Mouse (Mus musculus) megakaryocyte-erythroid progenitor cell, adult 5-6 weeks (primary cell): Measurements from ENCODE around the gene Gm27029. TPM values are rescaled to one million over a fixed set of nuclear protein-coding genes. Genes with fewer than 3 reads are reported as not detected.
"Not testable (repeated sequence)": the region's sequence is repeated elsewhere in the genome, so short reads cannot be mapped to it uniquely, and the experiment has no call there.

Source experiments
- ATAC-seq: replicated peaks from 2 replicates; pipeline ENCODE4 v1.8.0; 2016; ENCODE audit warnings: mild to moderate bottlenecking, inconsistent platforms; ENCODE audit not compliant: severe bottlenecking, poor library complexity, low FRiP score, low TSS enrichment
- total RNA-seq, 2 experiments: library from RNA; stranded (forward) in 1 of 2; stranded (reverse) in 1 of 2; fragments of 200-1000, 215-1000 nt in 1 of 2; fragments of >200 nt in 1 of 2; fragmentation: Nextera tagmentation in 1 of 2; gene quantifications; 2 replicates each; pipeline ENCODE4 v1.2.3; 2014 to 2017

Gm27029 gene
- total RNA-seq (2014; fragmentation: Nextera tagmentation) (4.9 and 7.1 TPM in 2 replicates), total RNA-seq (2017) (0.61 TPM in 1 of 2 replicates, not detected in the other)

DNA sequence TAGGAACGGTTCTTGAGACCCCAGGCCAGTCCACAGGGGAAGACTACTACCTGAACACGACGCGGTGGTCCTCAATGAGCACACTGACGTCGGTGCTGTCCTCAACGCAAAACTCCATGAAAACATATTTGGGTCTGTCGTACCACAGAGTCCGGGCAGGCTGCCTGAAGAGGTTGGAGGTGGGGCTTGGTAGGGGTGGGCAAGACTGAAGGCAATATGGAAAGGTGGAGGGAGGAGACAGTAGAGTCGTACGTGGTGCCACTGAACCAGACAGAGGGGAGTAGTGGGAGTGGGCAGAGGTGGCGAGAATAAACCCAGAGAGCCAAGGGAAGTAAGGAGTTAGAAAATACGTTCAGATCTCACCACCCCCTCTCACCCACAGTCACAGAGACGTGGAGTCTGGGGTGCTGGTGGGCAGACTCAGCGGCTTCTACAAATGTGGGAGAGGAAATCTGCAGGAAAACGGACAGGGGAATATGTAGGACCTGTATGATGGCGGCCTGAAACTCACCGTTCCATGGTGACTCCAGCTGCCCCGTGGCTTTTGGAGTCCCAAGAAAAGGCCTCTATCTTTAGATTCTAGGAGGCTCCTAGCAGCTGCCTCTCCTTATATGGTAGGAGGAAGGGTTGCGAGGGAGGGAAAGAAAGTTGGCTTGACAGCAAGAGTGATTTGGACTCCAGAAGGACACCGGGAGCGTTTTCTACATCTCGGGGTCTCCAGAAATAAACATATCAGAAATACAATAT is at the start of gene Gm27029:
TSS of gene Gm27029 (minus strand) at position 692 of the 747 bp plus-strand sequence.
- 0 out of 2 replicates have a peak, but pooled peaks have one; percentile 24 for ATAC-seq

GRCm38 (mm10) chr11:101474298-101474697 is 49.7 kb upstream of the Gm27029 start:
- ATAC-seq: no peak

- not testable (repeated sequence) for ATAC-seq
Measured at GRCm38 (mm10) chr11:101473686-101474085, 49.1 kb upstream of the Gm27029 start.

GRCm38 (mm10) chr11:101472336-101472735 is 47.7 kb upstream of the Gm27029 start:
- no peak for ATAC-seq

DNA sequence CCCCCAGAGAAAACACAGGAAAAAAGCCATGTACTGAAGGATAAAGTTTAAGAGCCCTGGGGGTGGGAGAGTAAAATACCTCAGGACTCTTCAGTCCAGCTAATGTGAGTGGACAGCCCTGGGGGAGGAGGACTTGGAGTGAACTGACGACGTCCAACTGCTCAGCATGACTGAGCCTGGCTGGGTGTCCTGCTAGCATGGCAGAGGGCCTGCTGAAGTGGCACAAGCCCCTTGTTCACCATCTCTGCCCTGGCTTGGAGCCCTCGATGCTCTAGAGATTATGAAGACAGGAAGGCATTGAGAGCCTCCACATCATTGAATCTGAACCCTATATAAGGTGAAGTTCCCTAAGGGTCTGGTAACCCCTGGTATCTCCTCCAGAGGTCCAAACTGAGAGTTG is 47.3 kb upstream of the Gm27029 start:
- ATAC-seq: no peak

- ATAC-seq: no peak
Measured at GRCm38 (mm10) chr11:101470206-101470605, 45.6 kb upstream of the Gm27029 start.

GRCm38 (mm10) chr11:101469155-101469554 is 44.6 kb upstream of the Gm27029 start:
- ATAC-seq: no peak

- no peak for ATAC-seq
Measured at GRCm38 (mm10) chr11:101468731-101469130, 44.1 kb upstream of the Gm27029 start.

GRCm38 (mm10) chr11:101468263-101468688 is 43.7 kb upstream of the Gm27029 start:
- no peak for ATAC-seq

DNA sequence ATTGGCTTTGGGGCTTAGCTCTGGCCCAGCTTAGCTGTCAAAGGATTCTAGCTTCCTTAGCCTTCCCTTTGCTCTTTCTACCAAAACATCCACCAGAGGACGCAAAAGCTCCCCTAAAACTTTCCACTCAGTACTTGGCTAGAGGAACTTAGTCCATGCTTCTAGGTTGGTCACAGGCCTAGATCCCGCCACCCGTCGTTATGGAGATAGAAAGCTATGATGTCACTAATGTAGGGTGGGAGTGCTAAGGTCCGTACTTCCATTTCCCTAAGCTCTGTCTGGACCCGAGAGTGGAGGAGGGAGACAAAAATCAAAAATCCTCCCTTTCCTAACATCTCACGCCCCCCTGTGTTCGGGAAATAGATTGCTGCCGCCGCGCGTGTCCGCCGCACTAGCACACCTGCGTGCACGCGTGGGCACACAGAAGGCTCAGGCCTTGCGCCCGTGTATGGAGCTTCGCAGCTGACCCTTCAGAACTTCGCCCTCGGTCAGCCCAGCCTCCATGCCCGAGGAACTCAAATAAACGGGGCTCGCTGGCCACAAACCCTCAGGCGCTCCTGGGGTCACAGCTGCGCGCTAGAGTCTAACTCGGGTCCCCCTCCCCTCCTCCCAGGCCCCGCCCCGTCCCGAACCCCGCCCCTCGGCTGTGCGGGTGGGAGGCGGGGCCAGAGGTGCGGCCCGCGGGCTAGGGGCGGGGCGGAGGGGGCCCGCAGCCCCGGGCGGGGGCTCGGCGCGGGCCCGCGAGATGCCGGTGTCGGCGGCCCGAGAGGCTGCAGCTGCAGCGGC is 43.1 kb upstream of the Gm27029 start:
- ATAC-seq: peak; percentile 34

- ATAC-seq: not testable (repeated sequence)
Measured at GRCm38 (mm10) chr11:101466552-101466950, 42.0 kb upstream of the Gm27029 start.

DNA sequence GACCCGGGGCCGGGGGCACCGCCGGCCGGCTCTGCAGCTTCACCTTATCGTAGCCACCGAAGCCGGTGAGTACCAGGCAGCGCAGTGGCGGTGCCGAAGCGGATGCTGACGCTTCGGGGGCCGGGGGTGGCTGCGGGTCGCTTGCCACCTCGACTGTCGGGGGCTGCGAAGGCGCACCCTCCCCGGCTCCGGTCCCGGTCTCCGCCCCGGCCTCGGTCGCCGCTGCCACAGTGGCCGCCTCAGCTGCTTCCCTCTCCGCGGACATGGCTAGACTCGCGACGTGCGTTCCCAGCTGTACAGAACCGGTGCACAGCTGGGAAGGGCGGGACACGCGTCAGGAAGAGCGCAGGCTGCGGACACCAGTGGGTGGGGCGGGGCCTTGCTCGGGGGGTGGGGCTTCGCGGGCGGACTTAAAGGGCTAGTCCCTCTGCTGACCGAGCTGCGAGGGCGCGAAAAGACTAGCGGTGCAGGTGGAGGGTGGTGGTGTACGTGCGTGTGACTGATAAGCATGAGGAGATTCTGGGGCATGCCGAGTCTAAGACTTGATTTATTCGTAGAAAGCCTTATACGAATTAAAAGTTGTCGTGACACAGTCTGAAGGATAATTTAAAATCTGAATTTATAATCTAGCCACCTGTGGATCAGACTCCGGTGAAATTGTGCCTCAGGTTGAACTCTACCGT is 41.4 kb upstream of the Gm27029 start, which contains the start of gene Vat1:
TSS of gene Vat1 (minus strand) at position 362 of the 683 bp plus-strand sequence.
- 0 out of 2 replicates have a peak, but pooled peaks have one; percentile 23 for ATAC-seq

- peak; percentile 15; the same call in 1 of the 2 replicates for ATAC-seq
Measured at GRCm38 (mm10) chr11:101465101-101465868, 40.7 kb upstream of the Gm27029 start.

GRCm38 (mm10) chr11:101464211-101465100 is 39.9 kb upstream of the Gm27029 start, which contains the start of gene Rnd2:
TSS of gene Rnd2 (plus strand) at chr11:101464999.
- no peak for ATAC-seq

- peak; percentile 27; the same call in 1 of the 2 replicates for ATAC-seq
Measured at GRCm38 (mm10) chr11:101462583-101463440, 38.2 kb upstream of the Gm27029 start.

DNA sequence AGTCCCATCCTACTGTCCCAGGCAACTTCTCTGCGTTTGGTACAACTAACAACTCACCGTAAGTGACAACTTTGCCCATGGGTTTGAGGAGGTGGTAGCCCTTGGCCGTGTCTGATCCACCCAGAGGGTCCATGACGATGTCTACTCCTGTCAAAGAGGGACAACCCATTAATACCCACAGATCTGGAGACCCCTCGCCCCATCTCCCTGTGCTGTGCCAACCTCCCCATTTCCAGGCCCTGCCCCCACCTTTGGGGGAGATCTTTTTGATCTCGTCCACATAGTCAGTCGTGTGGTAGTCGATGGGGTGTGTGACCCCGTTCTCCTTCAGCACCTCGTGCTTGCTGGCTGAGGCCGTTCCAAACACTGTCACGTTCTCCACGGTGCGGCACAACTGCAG is 37.5 kb upstream of the Gm27029 start:
- no peak for ATAC-seq

DNA sequence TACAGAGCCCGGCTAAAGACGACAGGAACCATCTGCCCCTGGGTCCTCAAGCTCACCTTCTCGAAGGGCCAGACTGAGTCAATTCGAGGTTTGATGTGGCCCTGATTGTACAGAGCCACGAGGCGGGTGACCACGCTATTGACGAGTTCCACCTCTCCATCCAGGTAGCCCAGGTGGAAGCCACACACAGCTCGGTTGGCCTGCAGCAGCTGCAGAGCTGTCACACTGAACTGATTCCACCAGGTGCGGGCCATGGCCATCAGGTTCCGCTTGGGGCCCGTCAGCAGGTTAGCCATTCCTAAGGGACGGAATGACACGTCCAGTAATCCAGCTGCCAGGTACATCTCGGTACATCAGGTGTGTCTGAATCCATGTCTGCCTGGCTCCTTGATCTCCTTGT is 35.7 kb upstream of the Gm27029 start:
- no peak for ATAC-seq
